Mouse (Mus musculus): ENCODE results near the gene 2210016L21Rik. TPM values are rescaled to one million over a fixed set of nuclear protein-coding genes. Genes with fewer than 3 reads are reported as not detected.
"Not testable (repeated sequence)": the region's sequence is repeated elsewhere in the genome, so short reads cannot be mapped to it uniquely, and the experiment has no call there.

2210016L21Rik gene
- polyA plus RNA-seq, 1 experiment from 2014 or later, result 48.0 TPM

DNA sequence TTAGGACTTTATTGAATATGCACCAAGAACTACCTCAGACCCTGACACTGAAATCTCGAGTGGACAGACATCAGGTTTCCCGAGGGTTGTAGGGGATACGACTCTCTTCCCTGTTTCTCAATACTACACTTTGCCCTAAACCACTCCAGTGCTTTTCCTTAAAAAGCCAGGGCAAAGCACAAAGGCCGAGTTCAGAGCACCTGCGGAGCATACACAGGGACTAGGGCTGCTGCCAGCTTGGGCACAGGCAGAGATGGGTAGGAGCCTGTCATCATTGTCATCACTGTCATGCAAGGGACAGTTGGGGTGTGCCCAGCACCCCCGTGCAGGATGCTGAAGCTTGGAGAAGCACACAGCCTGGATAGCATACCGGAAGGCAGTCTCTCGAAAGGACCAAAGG lies 8.8 kb upstream of the 2210016L21Rik start:
- ATAC-seq (ENCODE audit: low read depth), result no peak
- Histone ChIP-seq H3K4me3 (ENCODE audit: low read length) (no peak overlapping the region), H3K9ac (ENCODE audit: low read length) (no peak overlapping the region), H3K9me3 (ENCODE audit: control insufficient read depth, low read length) (no peaks in the 10 kb centered on the region), H3K4me2 (ENCODE audit: low read depth, low read length) (no peak overlapping the region), H3K27ac (ENCODE audit: low read length) (no peak overlapping the region), H3K4me1 (replicated peaks; ENCODE audit: control insufficient read depth, insufficient read depth, low read length) (no peaks in the 10 kb centered on the region), H3K27me3 (ENCODE audit: control insufficient read depth, insufficient read depth, low read depth, low read length) (no peaks in the 10 kb centered on the region), H3K36me3 (ENCODE audit: control insufficient read depth, insufficient read depth, low read length) (no peaks in the 10 kb centered on the region)
- 78% methylated on average over 8 of the region's 8 CpGs for WGBS

GRCm38 (mm10) chr5:114935838-114936237 lies 6.1 kb upstream of the 2210016L21Rik start:
- H3K4me3 ChIP-seq (ENCODE audit: low read length), result no peak overlapping the region
- no peak overlapping the region for H3K9ac ChIP-seq (ENCODE audit: low read length)
- H3K9me3 ChIP-seq (ENCODE audit: control insufficient read depth, low read length), result no peaks in the 10 kb centered on the region
- H3K27ac ChIP-seq (ENCODE audit: low read length), result no peak overlapping the region
- WGBS, result 17% methylated on average over 3 of the region's 3 CpGs
- no peaks in the 10 kb centered on the region for H3K4me1 ChIP-seq (replicated peaks; ENCODE audit: control insufficient read depth, insufficient read depth, low read length)
- no peaks in the 10 kb centered on the region for H3K27me3 ChIP-seq (ENCODE audit: control insufficient read depth, insufficient read depth, low read depth, low read length)
- no peaks in the 10 kb centered on the region for H3K36me3 ChIP-seq (ENCODE audit: control insufficient read depth, insufficient read depth, low read length)
- no peak for ATAC-seq (ENCODE audit: low read depth)
- no peak overlapping the region for H3K4me2 ChIP-seq (ENCODE audit: low read depth, low read length)

DNA sequence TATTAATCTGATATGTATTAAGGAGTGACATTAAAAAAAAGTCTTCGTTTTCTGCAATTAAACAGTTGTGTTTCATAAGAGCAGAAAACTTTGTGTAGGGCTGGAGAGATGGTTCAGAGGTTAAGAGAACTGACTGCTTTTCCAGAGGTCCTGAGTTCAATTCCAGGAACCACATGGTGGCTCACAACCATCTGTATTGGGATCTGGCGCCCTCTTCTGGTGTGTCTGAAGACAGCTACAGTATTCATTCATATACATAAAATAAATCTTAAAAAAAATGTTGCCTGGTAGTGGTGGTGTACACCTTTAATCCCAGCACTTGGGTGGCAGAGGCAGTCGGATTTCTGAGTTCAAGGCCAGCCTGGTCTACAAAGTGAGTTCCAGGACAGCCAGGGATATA lies 820 bp upstream of the 2210016L21Rik start:
- H3K4me3 ChIP-seq (ENCODE audit: low read length); H3K4me1 ChIP-seq (replicated peaks; ENCODE audit: control insufficient read depth, insufficient read depth, low read length); H3K27ac ChIP-seq (ENCODE audit: low read length); H3K27me3 ChIP-seq (ENCODE audit: control insufficient read depth, insufficient read depth, low read depth, low read length); ATAC-seq (ENCODE audit: low read depth); H3K36me3 ChIP-seq (ENCODE audit: control insufficient read depth, insufficient read depth, low read length); H3K9me3 ChIP-seq (ENCODE audit: control insufficient read depth, low read length); H3K9ac ChIP-seq (ENCODE audit: low read length): not testable (repeated sequence)
- peak overlapping the region; percentile 75; the same call in 1 of the 2 replicates for H3K4me2 ChIP-seq (ENCODE audit: low read depth, low read length)
- 54% methylated on average over 3 of the region's 3 CpGs for WGBS

GRCm38 (mm10) chr5:114942766-114943130 lies 790 bp downstream of the 2210016L21Rik start:
- Histone ChIP-seq H3K27me3 (ENCODE audit: control insufficient read depth, insufficient read depth, low read depth, low read length) (no peaks in the 10 kb centered on the region), H3K36me3 (ENCODE audit: control insufficient read depth, insufficient read depth, low read length) (peaks cover 10% of the 10 kb centered on the region), H3K9me3 (ENCODE audit: control insufficient read depth, low read length) (no peaks in the 10 kb centered on the region), H3K4me2 (ENCODE audit: low read depth, low read length) (peak overlapping the region; percentile 75), H3K27ac (ENCODE audit: low read length) (no peak overlapping the region), H3K4me1 (replicated peaks; ENCODE audit: control insufficient read depth, insufficient read depth, low read length) (peaks cover 5% of the 10 kb centered on the region; the same call in 1 of the 2 replicates), H3K9ac (ENCODE audit: low read length) (peak overlapping the region; percentile 97), H3K4me3 (ENCODE audit: low read length) (peak overlapping the region; percentile 92)
- no peak; the same call in 1 of the 2 replicates for ATAC-seq (ENCODE audit: low read depth)
- 29% methylated on average over 4 of the region's 4 CpGs for WGBS

DNA sequence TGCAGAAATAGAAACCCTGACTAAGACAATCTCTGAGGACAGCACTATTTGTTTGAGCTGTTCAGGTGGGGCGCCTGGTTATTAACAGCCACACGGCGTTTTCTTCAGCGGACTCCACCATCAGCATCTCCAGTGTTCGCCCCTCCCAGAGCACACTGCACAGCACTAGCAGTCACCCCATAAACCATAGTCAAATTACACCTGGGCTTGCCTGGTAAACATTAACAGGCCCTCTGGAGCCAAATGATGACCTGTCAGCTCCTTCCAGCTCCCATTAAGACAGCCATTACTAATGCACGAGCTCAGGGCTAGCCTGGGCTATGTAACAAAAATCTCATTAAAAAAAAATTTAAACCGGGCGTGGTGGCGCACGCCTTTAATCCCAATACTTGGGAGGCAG lies 3.1 kb downstream of the 2210016L21Rik start:
- Histone ChIP-seq H3K9ac (ENCODE audit: low read length) (no peak overlapping the region), H3K36me3 (ENCODE audit: control insufficient read depth, insufficient read depth, low read length) (peaks cover 15% of the 10 kb centered on the region), H3K4me1 (replicated peaks; ENCODE audit: control insufficient read depth, insufficient read depth, low read length) (peaks cover 8% of the 10 kb centered on the region), H3K9me3 (ENCODE audit: control insufficient read depth, low read length) (no peaks in the 10 kb centered on the region), H3K27ac (ENCODE audit: low read length) (no peak overlapping the region), H3K27me3 (ENCODE audit: control insufficient read depth, insufficient read depth, low read depth, low read length) (no peaks in the 10 kb centered on the region), H3K4me2 (ENCODE audit: low read depth, low read length) (no peak overlapping the region), H3K4me3 (ENCODE audit: low read length) (no peak overlapping the region)
- WGBS, result 93% methylated on average over 10 of the region's 10 CpGs
- ATAC-seq (ENCODE audit: low read depth), result no peak

DNA sequence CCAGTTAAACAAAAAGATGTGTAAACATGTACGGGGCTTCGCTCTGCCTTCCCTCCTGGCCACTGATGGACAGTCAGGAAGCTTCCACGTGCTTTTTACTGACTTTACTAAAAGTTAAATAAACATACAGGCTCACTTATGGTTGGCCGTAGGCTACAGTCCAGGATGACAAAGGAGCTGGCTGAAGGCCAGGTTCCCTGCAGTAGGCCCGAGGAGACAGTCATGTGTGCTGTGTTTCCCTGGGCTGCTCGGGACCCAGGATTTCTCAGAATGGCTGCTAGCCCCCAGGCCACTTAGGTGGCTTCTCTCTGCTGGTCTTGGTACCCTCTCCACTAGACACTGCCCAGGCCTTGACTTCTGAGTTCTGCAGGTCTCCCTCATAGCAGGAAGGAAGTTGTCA lies 6.9 kb downstream of the 2210016L21Rik start:
- peaks cover 15% of the 10 kb centered on the region for H3K36me3 ChIP-seq (ENCODE audit: control insufficient read depth, insufficient read depth, low read length)

GRCm38 (mm10) chr5:114949316-114949715 lies 7.4 kb downstream of the 2210016L21Rik start:
- 52% methylated on average over 5 of the region's 5 CpGs for WGBS
- no peak for ATAC-seq (ENCODE audit: low read depth)
- no peak overlapping the region for H3K27ac ChIP-seq (ENCODE audit: low read length)

More for the DNA sequence above, 6.9 kb downstream of the 2210016L21Rik start:
- H3K9ac ChIP-seq (ENCODE audit: low read length), result no peak overlapping the region
- H3K9me3 ChIP-seq (ENCODE audit: control insufficient read depth, low read length), result no peaks in the 10 kb centered on the region
- H3K4me3 ChIP-seq (ENCODE audit: low read length), result no peak overlapping the region
- H3K27ac ChIP-seq (ENCODE audit: low read length), result no peak overlapping the region
- H3K4me1 ChIP-seq (replicated peaks; ENCODE audit: control insufficient read depth, insufficient read depth, low read length), result peaks cover 4% of the 10 kb centered on the region; the same call in 1 of the 2 replicates
- WGBS, result 17% methylated on average over 6 of the region's 6 CpGs
- peak; percentile 42; the same call in 1 of the 2 replicates for ATAC-seq (ENCODE audit: low read depth)
- no peaks in the 10 kb centered on the region for H3K27me3 ChIP-seq (ENCODE audit: control insufficient read depth, insufficient read depth, low read depth, low read length)
- no peak overlapping the region for H3K4me2 ChIP-seq (ENCODE audit: low read depth, low read length)

GRCm38 (mm10) chr5:114949812-114950211 lies 7.9 kb downstream of the 2210016L21Rik start:
- Histone ChIP-seq H3K4me1 (replicated peaks; ENCODE audit: control insufficient read depth, insufficient read depth, low read length) (peaks cover 4% of the 10 kb centered on the region; the same call in 1 of the 2 replicates), H3K36me3 (ENCODE audit: control insufficient read depth, insufficient read depth, low read length) (peaks cover 15% of the 10 kb centered on the region), H3K9ac (ENCODE audit: low read length) (no peak overlapping the region), H3K27me3 (ENCODE audit: control insufficient read depth, insufficient read depth, low read depth, low read length) (no peaks in the 10 kb centered on the region), H3K4me2 (ENCODE audit: low read depth, low read length) (no peak overlapping the region), H3K4me3 (ENCODE audit: low read length) (no peak overlapping the region), H3K27ac (ENCODE audit: low read length) (no peak overlapping the region), H3K9me3 (ENCODE audit: control insufficient read depth, low read length) (no peaks in the 10 kb centered on the region)
- WGBS, result 87% methylated on average over 9 of the region's 9 CpGs
- no peak for ATAC-seq (ENCODE audit: low read depth)

More at GRCm38 (mm10) chr5:114949316-114949715, 7.4 kb downstream of the 2210016L21Rik start:
- H3K36me3 ChIP-seq (ENCODE audit: control insufficient read depth, insufficient read depth, low read length), result peaks cover 15% of the 10 kb centered on the region
- H3K4me3 ChIP-seq (ENCODE audit: low read length), result no peak overlapping the region
- no peak overlapping the region for H3K4me2 ChIP-seq (ENCODE audit: low read depth, low read length)
- H3K27me3 ChIP-seq (ENCODE audit: control insufficient read depth, insufficient read depth, low read depth, low read length), result no peaks in the 10 kb centered on the region
- H3K9me3 ChIP-seq (ENCODE audit: control insufficient read depth, low read length), result no peaks in the 10 kb centered on the region
- peaks cover 4% of the 10 kb centered on the region; the same call in 1 of the 2 replicates for H3K4me1 ChIP-seq (replicated peaks; ENCODE audit: control insufficient read depth, insufficient read depth, low read length)
- H3K9ac ChIP-seq (ENCODE audit: low read length), result no peak overlapping the region

- Histone ChIP-seq H3K27ac (ENCODE audit: low read length) (no peak overlapping the region), H3K4me3 (ENCODE audit: low read length) (no peak overlapping the region), H3K36me3 (ENCODE audit: control insufficient read depth, insufficient read depth, low read length) (peaks cover 15% of the 10 kb centered on the region), H3K9me3 (ENCODE audit: control insufficient read depth, low read length) (no peaks in the 10 kb centered on the region), H3K9ac (ENCODE audit: low read length) (no peak overlapping the region), H3K27me3 (ENCODE audit: control insufficient read depth, insufficient read depth, low read depth, low read length) (no peaks in the 10 kb centered on the region), H3K4me2 (ENCODE audit: low read depth, low read length) (no peak overlapping the region), H3K4me1 (replicated peaks; ENCODE audit: control insufficient read depth, insufficient read depth, low read length) (peaks cover 4% of the 10 kb centered on the region; the same call in 1 of the 2 replicates)
- ATAC-seq (ENCODE audit: low read depth), result no peak
- 68% methylated on average over 12 of the region's 12 CpGs for WGBS
These were observed 8.7 kb downstream of the 2210016L21Rik start for GRCm38 (mm10) chr5:114950669-114951068.

Measured in lung, embryonic 16.5 days (tissue).